Mouse (Mus musculus): ENCODE measurements at regions not wholly inside any gene's neighbourhood (a gene's known extent, or its start where the extent isn't known, plus 50 kb on each side); places are given as distances from the start of the nearest gene placed in this dataset.
"Not testable (repeated sequence)": the region's sequence is repeated elsewhere in the genome, so short reads cannot be mapped to it uniquely, and the experiment has no call there.

GRCm38 (mm10) chr5:42884251-42884650 lies 348.7 kb upstream of the Cpeb2 start:
- no peak for DNase-seq

- DNase-seq = no peak
These were observed 341.1 kb upstream of the Cpeb2 start for GRCm38 (mm10) chr5:42891890-42892289.

GRCm38 (mm10) chr5:42906136-42906535 lies 326.8 kb upstream of the Cpeb2 start:
- no peak for DNase-seq

GRCm38 (mm10) chr5:42919328-42919727 lies 313.6 kb upstream of the Cpeb2 start:
- peak; percentile 76 for DNase-seq

- DNase-seq = peak; percentile 62
These were observed 300.9 kb upstream of the Cpeb2 start for GRCm38 (mm10) chr5:42932106-42932505.

GRCm38 (mm10) chr5:42959296-42959862 lies 273.6 kb upstream of the Cpeb2 start:
- DNase-seq = peak; percentile 6

GRCm38 (mm10) chr5:42966952-42967351 lies 266.0 kb upstream of the Cpeb2 start:
- DNase-seq = not testable (repeated sequence)

- DNase-seq = no peak
These were observed 263.8 kb upstream of the Cpeb2 start for GRCm38 (mm10) chr5:42969209-42969608.

GRCm38 (mm10) chr5:42969621-42970020 lies 263.3 kb upstream of the Cpeb2 start:
- DNase-seq = no peak

- no peak for DNase-seq
These were observed 255.9 kb upstream of the Cpeb2 start for GRCm38 (mm10) chr5:42977108-42977507.

- no peak for DNase-seq
These were observed 251.9 kb upstream of the Cpeb2 start for GRCm38 (mm10) chr5:42980946-42981650.

- peak; percentile 11 for DNase-seq
These were observed 246.8 kb upstream of the Cpeb2 start for GRCm38 (mm10) chr5:42986203-42986602.

GRCm38 (mm10) chr5:42987710-42988466 lies 245.1 kb upstream of the Cpeb2 start:
- DNase-seq = no peak

GRCm38 (mm10) chr5:42989287-42989686 lies 243.7 kb upstream of the Cpeb2 start:
- DNase-seq = no peak

- no peak for DNase-seq
These were observed 208.9 kb upstream of the Cpeb2 start for GRCm38 (mm10) chr5:43024006-43024593.

GRCm38 (mm10) chr5:43031285-43031684 lies 201.7 kb upstream of the Cpeb2 start:
- DNase-seq = no peak

- peak; percentile 10 for DNase-seq
These were observed 201.1 kb upstream of the Cpeb2 start for GRCm38 (mm10) chr5:43031916-43032315.

GRCm38 (mm10) chr5:43034421-43034820 lies 198.5 kb upstream of the Cpeb2 start:
- DNase-seq = no peak

- DNase-seq = peak; percentile 49
These were observed 195.4 kb upstream of the Cpeb2 start for GRCm38 (mm10) chr5:43037592-43037991.

- no peak for DNase-seq
These were observed 193.4 kb upstream of the Cpeb2 start for GRCm38 (mm10) chr5:43039525-43039924.

GRCm38 (mm10) chr5:43042585-43042984 lies 190.4 kb upstream of the Cpeb2 start:
- DNase-seq = no peak

GRCm38 (mm10) chr5:43045860-43046259 lies 187.1 kb upstream of the Cpeb2 start:
- DNase-seq = no peak

- DNase-seq = no peak
These were observed 185.7 kb upstream of the Cpeb2 start for GRCm38 (mm10) chr5:43047316-43047715.
